Mouse (Mus musculus) embryonic facial prominence, embryonic 12.5 days (tissue): ENCODE measurements around the gene Esyt2. TPM values are rescaled to one million over a fixed set of nuclear protein-coding genes. Genes with fewer than 3 reads are reported as not detected.

Source experiments
- ATAC-seq: fragments of 200-750 bp; cut with Nextera tagmentation; 2 replicates; pipeline ENCODE4 v1.8.0; 2017; ENCODE audit not compliant: insufficient number of reproducible peaks, insufficient read depth, low FRiP score, low TSS enrichment
- H3K27ac ChIP-seq: fragments of 300-500 bp; sonication (generic); 2 replicates; pipeline ENCODE4 v1.5.1; 2016; ENCODE audit warnings: mild to moderate bottlenecking
- H3K27me3 ChIP-seq: fragments of 300-500 bp; sonication (generic); 2 replicates; pipeline ENCODE4 v1.6.1; 2016; ENCODE audit warnings: mild to moderate bottlenecking, moderate library complexity
- H3K36me3 ChIP-seq: fragments of 300-500 bp; sonication (generic); 2 replicates; pipeline ENCODE4 v1.6.1; 2016; ENCODE audit warnings: mild to moderate bottlenecking
- H3K4me1 ChIP-seq: fragments of 300-500 bp; sonication (generic); 2 replicates; pipeline ENCODE4 v1.6.1; 2016
- H3K4me2 ChIP-seq: fragments of 300-500 bp; sonication (generic); replicated peaks from 2 replicates; pipeline ENCODE4 v1.6.1; 2016; ENCODE audit warnings: mild to moderate bottlenecking, moderate library complexity
- H3K4me3 ChIP-seq: fragments of 300-500 bp; sonication (generic); 2 replicates; pipeline ENCODE4 v1.5.1; 2016; ENCODE audit warnings: mild to moderate bottlenecking
- H3K9ac ChIP-seq: fragments of 300-500 bp; sonication (generic); 2 replicates; pipeline ENCODE4 v1.6.1; 2016; ENCODE audit warnings: mild to moderate bottlenecking, moderate library complexity
- H3K9me3 ChIP-seq: fragments of 300-500 bp; sonication (generic); 2 replicates; pipeline ENCODE4 v1.6.1; 2016; ENCODE audit warnings: mild to moderate bottlenecking, moderate library complexity
- WGBS: fragments of 180-500 bp; shearing (Covaris S2); methylation state at CpG from one replicate; pipeline ENCODE4 v1.1.7; 2016; 5-methylcytosine and 5-hydroxymethylcytosine counted together
- polyA plus RNA-seq: library from polyadenylated mRNA; unstranded; fragments of >200 nt; fragmentation: Nextera tagmentation; extraction: Ambion mirVana; gene quantifications from 2 replicates; pipeline ENCODE4 v1.2.1, GENCODE M21; 2016

Esyt2 gene
- polyA plus RNA-seq, 1 experiment from 2014 or later: 22.3 TPM

DNA sequence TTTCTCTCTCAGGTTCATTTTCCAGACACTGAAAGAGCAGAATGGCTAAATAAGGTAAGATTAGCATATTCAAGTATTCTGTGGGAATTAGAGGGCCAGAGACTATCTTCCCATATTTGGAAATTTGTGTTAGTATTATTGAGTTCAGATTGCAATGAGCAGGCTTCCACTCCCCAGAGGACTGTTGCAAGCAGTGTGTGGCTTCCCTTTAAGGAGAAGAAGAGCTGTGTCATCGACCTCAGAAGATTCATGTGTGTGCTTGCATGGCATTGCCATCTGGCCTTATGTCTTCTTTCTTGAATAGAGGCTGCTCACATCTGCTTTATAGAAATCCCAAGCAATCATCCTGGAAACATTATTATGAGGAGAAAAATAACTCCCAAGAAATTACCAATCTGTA is 36.8 kb downstream of the Esyt2 start:
- Histone ChIP-seq H3K9me3 (no peaks in the 10 kb centered on the region), H3K4me3 (no peak overlapping the region), H3K27me3 (no peaks in the 10 kb centered on the region), H3K9ac (no peak overlapping the region), H3K27ac (no peak overlapping the region), H3K36me3 (no peaks in the 10 kb centered on the region), H3K4me1 (no peaks in the 10 kb centered on the region), H3K4me2 (no peak overlapping the region)
- WGBS: 71% methylated on average over 1 of the region's 1 CpGs
- no peak for ATAC-seq

GRCm38 (mm10) chr12:116325545-116325944 is 44.5 kb downstream of the Esyt2 start:
- Histone ChIP-seq H3K9me3 (no peaks in the 10 kb centered on the region), H3K4me2 (no peak overlapping the region), H3K4me3 (no peak overlapping the region), H3K36me3 (0 out of 2 replicates have a peak, but pooled peaks cover 3% of the 10 kb centered on the region), H3K9ac (no peak overlapping the region), H3K27ac (no peak overlapping the region), H3K4me1 (no peaks in the 10 kb centered on the region), H3K27me3 (no peaks in the 10 kb centered on the region)
- no peak for ATAC-seq
- 85% methylated on average over 4 of the region's 4 CpGs for WGBS

- H3K27ac ChIP-seq: no peak overlapping the region
- WGBS: 72% methylated on average over 1 of the region's 1 CpGs
- H3K36me3 ChIP-seq: 0 out of 2 replicates have a peak, but pooled peaks cover 3% of the 10 kb centered on the region
- no peak overlapping the region for H3K4me2 ChIP-seq
- H3K9me3 ChIP-seq: no peaks in the 10 kb centered on the region
- H3K9ac ChIP-seq: no peak overlapping the region
- no peak overlapping the region for H3K4me3 ChIP-seq
- H3K27me3 ChIP-seq: no peaks in the 10 kb centered on the region
- ATAC-seq: no peak
- no peaks in the 10 kb centered on the region for H3K4me1 ChIP-seq
Measured at GRCm38 (mm10) chr12:116326159-116326558, 45.2 kb downstream of the Esyt2 start.

DNA sequence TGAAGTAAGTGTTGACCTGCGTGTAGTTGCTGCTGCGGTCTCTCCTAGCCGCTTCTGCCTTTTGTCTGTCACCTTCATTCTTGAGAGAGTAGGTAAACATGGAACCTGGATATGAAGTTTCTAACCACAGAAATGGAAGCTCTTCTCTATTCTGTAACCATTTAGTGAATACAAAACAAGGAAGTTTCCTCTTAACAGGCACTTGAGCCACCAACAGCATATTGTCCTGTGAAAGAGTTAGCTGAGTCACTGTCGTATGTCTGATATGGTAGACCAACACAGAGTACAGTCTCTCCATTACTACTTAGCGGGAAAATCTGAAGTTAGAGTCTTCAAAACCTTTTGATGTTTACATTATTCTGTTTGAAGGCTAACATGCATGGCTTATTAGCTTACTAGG is 53.3 kb downstream of the Esyt2 start:
- H3K4me3 ChIP-seq: no peak overlapping the region
- WGBS: 90% methylated on average over 5 of the region's 5 CpGs
- H3K9ac ChIP-seq: no peak overlapping the region
- no peaks in the 10 kb centered on the region for H3K4me1 ChIP-seq
- no peak for ATAC-seq
- H3K4me2 ChIP-seq: no peak overlapping the region
- H3K27ac ChIP-seq: no peak overlapping the region
- no peaks in the 10 kb centered on the region for H3K9me3 ChIP-seq
- no peaks in the 10 kb centered on the region for H3K27me3 ChIP-seq
- no peaks in the 10 kb centered on the region for H3K36me3 ChIP-seq

DNA sequence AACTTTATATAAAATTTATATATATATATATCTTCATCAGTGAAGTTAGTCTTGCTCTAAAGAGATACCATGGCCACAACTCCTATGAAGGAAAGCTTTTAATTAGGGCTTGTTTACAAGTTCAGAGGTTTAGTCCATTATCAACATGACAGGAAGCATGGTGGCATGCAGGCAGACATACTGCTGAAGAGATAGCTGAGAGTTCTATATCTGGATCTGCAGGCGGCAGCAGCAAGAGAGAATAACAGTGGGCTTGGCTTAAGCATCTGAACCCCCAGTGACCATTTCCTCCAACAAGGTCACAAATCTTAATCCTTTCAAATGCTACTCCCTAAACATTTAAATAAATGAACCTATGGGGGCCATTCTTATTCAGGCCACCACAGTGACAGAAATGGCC is 59.2 kb downstream of the Esyt2 start:
- Histone ChIP-seq H3K36me3 (peaks cover 3% of the 10 kb centered on the region; the same call in 1 of the 2 replicates), H3K4me2 (no peak overlapping the region), H3K4me1 (no peaks in the 10 kb centered on the region), H3K27ac (no peak overlapping the region), H3K27me3 (no peaks in the 10 kb centered on the region), H3K9me3 (no peaks in the 10 kb centered on the region), H3K9ac (no peak overlapping the region), H3K4me3 (no peak overlapping the region)
- no peak for ATAC-seq
- WGBS: 73% methylated on average over 1 of the region's 1 CpGs

DNA sequence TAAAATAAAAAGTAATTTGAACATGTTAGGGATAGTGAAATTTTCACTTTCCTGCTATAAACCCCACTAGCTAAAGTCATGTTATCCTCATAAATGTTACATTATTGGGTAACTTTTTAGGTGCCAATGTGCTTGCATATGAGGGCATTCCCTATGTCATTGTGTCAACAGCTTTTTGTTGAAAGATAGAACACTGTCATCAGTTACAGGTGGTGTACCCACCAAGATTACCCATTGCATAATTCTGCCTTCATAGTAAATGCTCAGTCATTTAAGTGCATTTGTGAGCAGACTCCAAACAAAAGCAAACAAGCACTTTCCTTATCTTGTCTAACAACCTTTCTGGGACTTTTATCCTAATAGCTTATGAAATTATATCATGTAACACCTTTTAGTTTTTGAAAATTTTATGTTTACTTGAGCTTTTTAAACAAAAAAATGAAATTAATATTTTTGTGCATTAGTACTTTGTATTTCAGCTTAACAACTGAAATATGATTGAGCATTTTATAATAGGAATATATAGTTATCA is 67.8 kb downstream of the Esyt2 start:
- H3K4me1 ChIP-seq: no peaks in the 10 kb centered on the region
- no peaks in the 10 kb centered on the region for H3K27me3 ChIP-seq
- H3K9me3 ChIP-seq: no peaks in the 10 kb centered on the region
- no peak overlapping the region for H3K9ac ChIP-seq
- no peak for ATAC-seq
- H3K36me3 ChIP-seq: peaks cover 9% of the 10 kb centered on the region; the same call in 1 of the 2 replicates
- H3K4me2 ChIP-seq: no peak overlapping the region
- H3K4me3 ChIP-seq: no peak overlapping the region
- no peak overlapping the region for H3K27ac ChIP-seq

DNA sequence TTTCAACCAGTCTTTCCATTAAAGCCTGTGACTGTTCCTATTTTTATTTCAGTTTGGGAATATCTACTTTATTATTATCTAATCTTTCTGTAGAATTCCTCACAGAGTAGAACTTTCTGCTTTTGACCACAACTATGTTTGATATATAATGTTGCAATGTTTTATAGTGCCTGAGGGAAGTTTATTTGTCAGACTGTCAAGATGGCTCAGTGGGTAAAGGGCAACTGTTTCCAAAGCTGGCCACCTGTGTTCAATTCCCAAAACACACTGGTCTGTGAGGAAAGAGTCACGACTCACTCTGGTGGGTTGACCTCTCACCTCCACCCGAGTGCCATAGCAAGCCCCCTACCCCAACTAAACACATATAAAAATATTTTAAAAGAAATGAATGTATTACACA is 68.4 kb downstream of the Esyt2 start:
- 52% methylated on average over 2 of the region's 2 CpGs for WGBS
- Histone ChIP-seq H3K4me3 (no peak overlapping the region), H3K27ac (no peak overlapping the region), H3K9me3 (no peaks in the 10 kb centered on the region), H3K9ac (no peak overlapping the region), H3K4me2 (no peak overlapping the region), H3K27me3 (no peaks in the 10 kb centered on the region), H3K4me1 (no peaks in the 10 kb centered on the region), H3K36me3 (peaks cover 9% of the 10 kb centered on the region; the same call in 1 of the 2 replicates)
- ATAC-seq: no peak

DNA sequence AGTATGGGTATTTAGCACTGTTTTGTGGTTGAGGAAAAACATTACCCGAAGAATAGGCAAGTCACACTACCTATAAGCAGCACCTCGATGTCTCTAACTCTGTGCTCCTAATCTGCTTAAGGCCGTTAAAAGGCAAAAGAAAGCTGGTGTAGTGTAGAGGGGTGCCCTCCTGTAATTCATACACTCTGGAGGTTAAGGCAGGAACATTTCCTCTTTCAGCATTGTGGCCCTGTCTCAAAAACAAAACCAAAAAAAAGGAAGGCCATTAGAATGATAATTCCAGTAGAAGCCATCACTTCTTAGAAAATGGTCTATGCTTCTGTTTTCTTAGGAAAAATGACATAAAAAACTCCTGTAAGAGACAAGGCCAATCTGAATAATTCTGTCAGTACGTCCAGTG is 70.0 kb downstream of the Esyt2 start:
- Histone ChIP-seq H3K4me3 (no peak overlapping the region), H3K9ac (no peak overlapping the region), H3K36me3 (peaks cover 9% of the 10 kb centered on the region; the same call in 1 of the 2 replicates), H3K27me3 (no peaks in the 10 kb centered on the region), H3K9me3 (no peaks in the 10 kb centered on the region), H3K4me2 (no peak overlapping the region), H3K27ac (no peak overlapping the region), H3K4me1 (no peaks in the 10 kb centered on the region)
- WGBS: 91% methylated on average over 4 of the region's 4 CpGs
- no peak for ATAC-seq

GRCm38 (mm10) chr12:116352404-116352803 is 71.4 kb downstream of the Esyt2 start:
- no peak overlapping the region for H3K4me3 ChIP-seq
- H3K4me2 ChIP-seq: no peak overlapping the region
- H3K4me1 ChIP-seq: no peaks in the 10 kb centered on the region
- H3K27ac ChIP-seq: no peak overlapping the region
- peaks cover 7% of the 10 kb centered on the region; the same call in 1 of the 2 replicates for H3K36me3 ChIP-seq
- H3K27me3 ChIP-seq: no peaks in the 10 kb centered on the region
- no peak for ATAC-seq
- no peak overlapping the region for H3K9ac ChIP-seq
- WGBS: 78% methylated on average over 5 of the region's 5 CpGs
- no peaks in the 10 kb centered on the region for H3K9me3 ChIP-seq

GRCm38 (mm10) chr12:116354694-116355093 is 73.7 kb downstream of the Esyt2 start:
- no peak for ATAC-seq
- no peaks in the 10 kb centered on the region for H3K27me3 ChIP-seq
- no peaks in the 10 kb centered on the region for H3K36me3 ChIP-seq
- no peak overlapping the region for H3K9ac ChIP-seq
- no peak overlapping the region for H3K4me2 ChIP-seq
- no peak overlapping the region for H3K4me3 ChIP-seq
- no peak overlapping the region for H3K27ac ChIP-seq
- H3K4me1 ChIP-seq: no peaks in the 10 kb centered on the region
- H3K9me3 ChIP-seq: no peaks in the 10 kb centered on the region
- 86% methylated on average over 3 of the region's 3 CpGs for WGBS

GRCm38 (mm10) chr12:116362091-116362490 is 81.1 kb downstream of the Esyt2 start:
- peaks cover 22% of the 10 kb centered on the region for H3K36me3 ChIP-seq
- no peak overlapping the region for H3K9ac ChIP-seq
- no peaks in the 10 kb centered on the region for H3K4me1 ChIP-seq
- H3K9me3 ChIP-seq: no peaks in the 10 kb centered on the region
- no peak overlapping the region for H3K27ac ChIP-seq
- H3K4me2 ChIP-seq: no peak overlapping the region
- H3K4me3 ChIP-seq: no peak overlapping the region
- no peaks in the 10 kb centered on the region for H3K27me3 ChIP-seq
- ATAC-seq: no peak

GRCm38 (mm10) chr12:116366900-116367299 is 85.9 kb downstream of the Esyt2 start:
- Histone ChIP-seq H3K4me3 (no peak overlapping the region), H3K27me3 (no peaks in the 10 kb centered on the region), H3K36me3 (peaks cover 18% of the 10 kb centered on the region), H3K4me2 (no peak overlapping the region), H3K27ac (no peak overlapping the region), H3K9me3 (no peaks in the 10 kb centered on the region), H3K9ac (no peak overlapping the region), H3K4me1 (no peaks in the 10 kb centered on the region)
- no peak for ATAC-seq
- 79% methylated on average over 3 of the region's 3 CpGs for WGBS

- no peak for ATAC-seq
- Histone ChIP-seq H3K36me3 (peaks cover 18% of the 10 kb centered on the region), H3K4me3 (no peak overlapping the region), H3K27ac (no peak overlapping the region), H3K4me2 (no peak overlapping the region), H3K27me3 (no peaks in the 10 kb centered on the region), H3K9ac (no peak overlapping the region), H3K9me3 (no peaks in the 10 kb centered on the region), H3K4me1 (no peaks in the 10 kb centered on the region)
- 92% methylated on average over 2 of the region's 2 CpGs for whole genome bisulfite sequencing
Measured at GRCm38 (mm10) chr12:116367346-116367745, 86.3 kb downstream of the Esyt2 start.
